Mouse (Mus musculus): ENCODE results near the gene Svbp. TPM values are rescaled to one million over a fixed set of nuclear protein-coding genes. Genes with fewer than 3 reads are reported as not detected.

Svbp gene
- polyA plus RNA-seq, 1 experiment from 2014 or later, result 135 TPM

GRCm38 (mm10) chr4:119233256-119233901 lies 38.3 kb downstream of the Svbp start:
- under 1% methylated on average over 36 of the region's 36 CpGs for WGBS
- peak overlapping the region; percentile 75 for H3K27ac ChIP-seq
- no peaks in the 10 kb centered on the region for H3K27me3 ChIP-seq
- H3K9me3 ChIP-seq (replicated peaks), result no peaks in the 10 kb centered on the region
- peak; percentile 43; the same call in 1 of the 2 replicates for ATAC-seq (replicated peaks; ENCODE audit: low FRiP score)
- H3K4me2 ChIP-seq, result peak overlapping the region; percentile 87
- H3K9ac ChIP-seq, result peak overlapping the region; percentile 67
- H3K36me3 ChIP-seq, result peaks cover 31% of the 10 kb centered on the region
- peak overlapping the region; percentile 85 for H3K4me3 ChIP-seq (replicated peaks)
- H3K4me1 ChIP-seq, result peaks cover 22% of the 10 kb centered on the region

- H3K9ac ChIP-seq, result 0 out of 2 replicates have a peak overlapping the region, but pooled peaks have one; percentile 67
- peak overlapping the region; percentile 87 for H3K4me2 ChIP-seq
- H3K27ac ChIP-seq, result no peak overlapping the region; the same call in 1 of the 2 replicates
- no peak for ATAC-seq (replicated peaks; ENCODE audit: low FRiP score)
- 67% methylated on average over 3 of the region's 3 CpGs for WGBS
- H3K36me3 ChIP-seq, result peaks cover 26% of the 10 kb centered on the region
- H3K4me3 ChIP-seq (replicated peaks), result peak overlapping the region; percentile 85
- no peaks in the 10 kb centered on the region for H3K27me3 ChIP-seq
- no peaks in the 10 kb centered on the region for H3K9me3 ChIP-seq (replicated peaks)
- peaks cover 22% of the 10 kb centered on the region for H3K4me1 ChIP-seq
These were observed 39.2 kb downstream of the Svbp start for GRCm38 (mm10) chr4:119234348-119234747.

GRCm38 (mm10) chr4:119238661-119239060 lies 43.6 kb downstream of the Svbp start:
- ATAC-seq (replicated peaks; ENCODE audit: low FRiP score), result no peak
- Histone ChIP-seq H3K27ac (no peak overlapping the region), H3K4me1 (peaks cover 11% of the 10 kb centered on the region), H3K9ac (no peak overlapping the region), H3K27me3 (no peaks in the 10 kb centered on the region), H3K9me3 (replicated peaks) (no peaks in the 10 kb centered on the region), H3K36me3 (peaks cover 55% of the 10 kb centered on the region), H3K4me2 (no peak overlapping the region), H3K4me3 (replicated peaks) (no peak overlapping the region)
- 73% methylated on average over 3 of the region's 3 CpGs for WGBS

- Histone ChIP-seq H3K9ac (no peak overlapping the region), H3K9me3 (replicated peaks) (no peaks in the 10 kb centered on the region), H3K4me3 (replicated peaks) (0 out of 2 replicates have a peak overlapping the region, but pooled peaks have one; percentile 2), H3K27ac (peak overlapping the region; percentile 70), H3K4me1 (peaks cover 5% of the 10 kb centered on the region), H3K27me3 (no peaks in the 10 kb centered on the region), H3K4me2 (peak overlapping the region; percentile 21; the same call in 1 of the 2 replicates), H3K36me3 (peaks cover 59% of the 10 kb centered on the region)
- 42% methylated on average over 12 of the region's 12 CpGs for WGBS
- ATAC-seq (replicated peaks; ENCODE audit: low FRiP score), result peak; percentile 56
These were observed 44.1 kb downstream of the Svbp start for GRCm38 (mm10) chr4:119239181-119239682.

- H3K36me3 ChIP-seq, result peaks cover 65% of the 10 kb centered on the region
- no peaks in the 10 kb centered on the region for H3K27me3 ChIP-seq
- no peak for ATAC-seq (replicated peaks; ENCODE audit: low FRiP score)
- no peak overlapping the region for H3K4me3 ChIP-seq (replicated peaks)
- no peaks in the 10 kb centered on the region for H3K9me3 ChIP-seq (replicated peaks)
- H3K4me2 ChIP-seq, result no peak overlapping the region
- H3K27ac ChIP-seq, result no peak overlapping the region
- peaks cover under 1% of the 10 kb centered on the region; the same call in 1 of the 2 replicates for H3K4me1 ChIP-seq
- H3K9ac ChIP-seq, result no peak overlapping the region
- 88% methylated on average over 14 of the region's 14 CpGs for WGBS
These were observed 46.6 kb downstream of the Svbp start for GRCm38 (mm10) chr4:119241664-119242063.

- WGBS, result 88% methylated on average over 12 of the region's 12 CpGs
- H3K36me3 ChIP-seq, result peaks cover 60% of the 10 kb centered on the region
- no peaks in the 10 kb centered on the region for H3K27me3 ChIP-seq
- H3K4me1 ChIP-seq, result peaks cover 9% of the 10 kb centered on the region
- no peak for ATAC-seq (replicated peaks; ENCODE audit: low FRiP score)
- H3K9me3 ChIP-seq (replicated peaks), result no peaks in the 10 kb centered on the region
- H3K27ac ChIP-seq, result no peak overlapping the region
- no peak overlapping the region for H3K4me3 ChIP-seq (replicated peaks)
- H3K9ac ChIP-seq, result no peak overlapping the region
- H3K4me2 ChIP-seq, result no peak overlapping the region
These were observed 47.5 kb downstream of the Svbp start for GRCm38 (mm10) chr4:119242571-119242970.

GRCm38 (mm10) chr4:119244468-119245240 lies 49.5 kb downstream of the Svbp start:
- Histone ChIP-seq H3K9ac (no peak overlapping the region), H3K36me3 (peaks cover 63% of the 10 kb centered on the region), H3K4me2 (no peak overlapping the region), H3K27me3 (no peaks in the 10 kb centered on the region), H3K9me3 (replicated peaks) (no peaks in the 10 kb centered on the region), H3K4me3 (replicated peaks) (no peak overlapping the region), H3K4me1 (peaks cover 17% of the 10 kb centered on the region), H3K27ac (no peak overlapping the region)
- ATAC-seq (replicated peaks; ENCODE audit: low FRiP score), result no peak
- WGBS, result 83% methylated on average over 22 of the region's 22 CpGs

GRCm38 (mm10) chr4:119245556-119245955 lies 50.5 kb downstream of the Svbp start:
- 65% methylated on average over 7 of the region's 7 CpGs for WGBS
- Histone ChIP-seq H3K9ac (no peak overlapping the region), H3K4me1 (peaks cover 17% of the 10 kb centered on the region), H3K27me3 (no peaks in the 10 kb centered on the region), H3K9me3 (replicated peaks) (no peaks in the 10 kb centered on the region), H3K4me3 (replicated peaks) (no peak overlapping the region), H3K36me3 (peaks cover 63% of the 10 kb centered on the region), H3K27ac (no peak overlapping the region), H3K4me2 (no peak overlapping the region)
- ATAC-seq (replicated peaks; ENCODE audit: low FRiP score), result no peak

GRCm38 (mm10) chr4:119245961-119246360 lies 50.9 kb downstream of the Svbp start:
- Histone ChIP-seq H3K27me3 (no peaks in the 10 kb centered on the region), H3K4me3 (replicated peaks) (no peak overlapping the region), H3K9me3 (replicated peaks) (no peaks in the 10 kb centered on the region), H3K36me3 (peaks cover 61% of the 10 kb centered on the region), H3K4me1 (peaks cover 17% of the 10 kb centered on the region), H3K9ac (no peak overlapping the region), H3K4me2 (no peak overlapping the region), H3K27ac (no peak overlapping the region)
- ATAC-seq (replicated peaks; ENCODE audit: low FRiP score), result no peak
- 82% methylated on average over 9 of the region's 9 CpGs for WGBS

GRCm38 (mm10) chr4:119246688-119247225 lies 51.7 kb downstream of the Svbp start:
- no peak overlapping the region for H3K27ac ChIP-seq
- H3K4me2 ChIP-seq, result no peak overlapping the region
- ATAC-seq (replicated peaks; ENCODE audit: low FRiP score), result no peak
- peaks cover 53% of the 10 kb centered on the region for H3K36me3 ChIP-seq
- no peaks in the 10 kb centered on the region for H3K27me3 ChIP-seq
- no peak overlapping the region for H3K9ac ChIP-seq
- WGBS, result 75% methylated on average over 14 of the region's 14 CpGs
- no peak overlapping the region for H3K4me3 ChIP-seq (replicated peaks)
- H3K4me1 ChIP-seq, result peaks cover 19% of the 10 kb centered on the region
- H3K9me3 ChIP-seq (replicated peaks), result no peaks in the 10 kb centered on the region

- WGBS, result 31% methylated on average over 13 of the region's 13 CpGs
- H3K27ac ChIP-seq, result peak overlapping the region; percentile 63
- H3K36me3 ChIP-seq, result peaks cover 44% of the 10 kb centered on the region
- no peak overlapping the region for H3K9ac ChIP-seq
- no peak overlapping the region for H3K4me3 ChIP-seq (replicated peaks)
- peaks cover 25% of the 10 kb centered on the region for H3K4me1 ChIP-seq
- no peaks in the 10 kb centered on the region for H3K27me3 ChIP-seq
- H3K4me2 ChIP-seq, result no peak overlapping the region
- no peaks in the 10 kb centered on the region for H3K9me3 ChIP-seq (replicated peaks)
- peak; percentile 41; the same call in 1 of the 2 replicates for ATAC-seq (replicated peaks; ENCODE audit: low FRiP score)
These were observed 52.5 kb downstream of the Svbp start for GRCm38 (mm10) chr4:119247462-119248235.

All from kidney, embryonic 15.5 days (tissue).